Mouse (Mus musculus) natural killer cell, adult 2 months (primary cell): ENCODE results near the gene Thoc3.
"Not testable (repeated sequence)": the region's sequence is repeated elsewhere in the genome, so short reads cannot be mapped to it uniquely, and the experiment has no call there.

Experiments
- DNase-seq, 2 experiments: peaks; one replicate each; pipeline ENCODE4 v3.0.0; 2022; ENCODE audit warnings: low spot score in 2 of 2

Gene Thoc3

DNA sequence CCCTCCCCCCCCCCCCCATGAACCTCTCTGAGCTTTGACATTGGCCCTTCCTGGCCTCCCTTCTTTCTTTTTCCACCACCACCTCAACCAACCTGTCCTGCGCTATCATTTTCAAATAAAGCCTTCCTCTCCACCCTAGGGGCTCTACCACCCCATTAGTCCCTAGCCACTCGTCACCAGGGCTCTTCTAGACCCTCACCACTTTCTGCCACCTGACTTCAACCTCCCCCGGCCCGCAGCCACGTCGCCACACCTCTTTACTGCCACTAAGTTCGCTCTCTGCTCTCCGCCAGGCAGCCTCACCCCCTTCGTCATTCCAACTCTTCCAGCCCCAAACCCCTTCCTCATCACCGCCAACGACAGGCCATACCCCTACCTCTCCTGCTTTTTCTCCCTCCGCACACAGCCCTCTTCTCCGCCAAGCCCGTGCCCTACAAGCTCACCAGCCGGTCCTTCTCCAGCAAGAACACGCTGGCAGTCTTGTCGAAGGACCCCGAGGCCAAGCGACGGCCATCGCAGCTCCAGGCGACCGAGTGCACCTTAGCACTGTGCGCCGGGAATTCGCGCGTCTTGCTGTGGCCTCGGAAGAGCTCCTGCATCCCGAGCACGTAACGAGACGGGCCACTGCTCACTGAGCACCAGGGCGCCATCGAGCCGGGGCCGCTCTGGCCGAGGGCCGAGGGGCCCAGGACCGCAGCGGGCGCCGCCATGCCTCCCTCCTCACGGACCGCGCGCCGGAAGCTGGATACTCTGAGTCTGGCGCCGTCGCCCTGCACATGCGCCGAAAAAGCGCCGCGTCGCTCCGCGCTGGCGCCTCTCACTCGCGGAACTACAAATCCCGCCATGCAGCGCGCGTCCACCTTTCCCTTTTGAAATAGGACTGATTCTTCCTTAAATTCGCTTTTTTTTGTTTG, at the start of gene Thoc3:
Thoc3 (minus strand) TSS at position 752 of the 914 bp plus-strand sequence.
- peak; percentile 66 to 75 for DNase-seq

DNA sequence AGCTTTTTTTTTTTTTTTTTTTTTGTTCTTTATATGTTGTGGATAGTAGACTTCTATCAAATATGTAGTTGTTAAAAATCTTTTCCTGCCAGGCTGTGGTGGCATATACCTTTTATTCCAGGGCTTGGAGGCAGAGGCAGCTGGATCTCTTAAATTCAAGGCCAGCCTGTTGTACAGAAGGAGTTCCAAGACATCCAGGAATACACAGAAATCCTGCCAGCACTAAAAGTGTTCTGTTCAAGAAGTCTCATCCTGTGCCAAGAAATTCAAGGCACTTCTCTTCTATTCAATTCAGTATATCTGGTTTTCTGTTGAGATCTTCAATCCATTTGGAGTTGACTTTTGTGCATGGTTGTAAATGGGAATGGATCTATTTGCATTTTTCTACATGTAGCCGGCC, 37.3 kb upstream of the Thoc3 start:
- DNase-seq, result no peak

DNA sequence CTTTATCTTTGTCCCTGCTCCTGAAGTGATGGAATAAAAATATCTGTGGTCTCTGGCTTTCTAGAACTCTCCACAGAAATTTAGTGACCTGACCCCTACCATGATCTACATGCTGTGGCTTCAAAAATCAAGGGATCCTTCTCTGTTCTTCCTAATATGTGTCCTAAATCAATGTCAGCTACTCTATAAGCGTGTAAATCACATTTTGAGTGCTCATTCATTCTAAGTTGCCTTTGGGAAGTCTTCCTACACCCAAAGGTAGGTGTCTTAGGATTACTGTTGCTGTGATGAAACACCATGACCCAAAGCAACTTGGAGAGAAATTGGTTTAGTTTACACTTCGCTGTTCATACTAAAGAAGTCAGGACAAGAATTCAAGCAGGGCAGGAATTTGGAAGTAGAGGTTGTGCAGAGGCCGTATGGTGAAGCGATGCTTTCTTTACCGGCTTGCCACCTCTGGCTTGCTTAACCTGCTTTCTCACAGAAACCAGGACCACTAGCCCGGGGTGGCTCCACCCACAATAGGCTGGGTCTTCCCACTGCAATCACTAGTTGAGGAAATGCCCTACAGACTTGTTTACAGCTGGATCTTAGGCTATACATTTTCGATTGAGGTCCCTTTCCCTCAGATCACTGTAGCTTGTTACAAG, 36.1 kb upstream of the Thoc3 start:
- DNase-seq, result no peak

GRCm38 (mm10) chr13:54503604-54504521, 35.2 kb upstream of the Thoc3 start, which contains the start of gene Simc1:
Gene Simc1, plus strand, starts transcription at chr13:54503779.
- DNase-seq, result peak; percentile 59 to 68

GRCm38 (mm10) chr13:54503278-54503603, 34.6 kb upstream of the Thoc3 start:
- no peak for DNase-seq

DNA sequence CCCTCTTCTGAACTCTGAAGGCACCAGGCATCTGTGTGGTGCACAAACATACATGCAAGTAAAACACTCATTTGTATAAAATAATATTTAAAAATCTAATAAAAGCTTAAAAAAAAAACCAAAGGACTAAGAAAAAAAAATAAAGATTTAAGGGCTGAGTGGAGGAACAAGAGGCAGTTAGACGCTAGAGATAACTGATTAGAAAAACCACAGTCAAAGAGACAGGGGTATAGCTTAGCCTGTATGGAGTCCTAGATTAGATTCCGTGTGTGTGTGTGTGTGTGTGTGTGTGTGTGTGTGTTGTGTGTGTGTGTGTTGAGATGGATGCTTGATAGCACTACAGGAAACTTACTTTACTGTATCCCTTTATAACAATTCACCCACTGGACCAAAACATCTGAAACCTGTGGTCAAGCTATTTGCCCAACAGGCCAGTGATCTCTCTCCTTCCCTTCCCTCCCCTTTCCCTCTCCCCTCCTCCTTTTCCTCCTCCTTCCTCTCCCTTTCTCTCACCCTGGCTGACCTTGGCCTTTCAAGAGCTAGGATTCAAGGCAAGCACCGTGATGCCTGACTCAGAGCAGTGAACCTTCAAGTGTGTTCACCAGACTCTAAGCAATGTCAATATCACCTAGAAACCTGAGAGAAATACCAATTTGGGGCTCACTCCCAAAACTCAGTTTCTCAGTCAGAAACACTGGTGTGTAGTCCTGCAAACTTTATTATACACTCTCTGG, 33.5 kb upstream of the Thoc3 start:
- no peak for DNase-seq

DNA sequence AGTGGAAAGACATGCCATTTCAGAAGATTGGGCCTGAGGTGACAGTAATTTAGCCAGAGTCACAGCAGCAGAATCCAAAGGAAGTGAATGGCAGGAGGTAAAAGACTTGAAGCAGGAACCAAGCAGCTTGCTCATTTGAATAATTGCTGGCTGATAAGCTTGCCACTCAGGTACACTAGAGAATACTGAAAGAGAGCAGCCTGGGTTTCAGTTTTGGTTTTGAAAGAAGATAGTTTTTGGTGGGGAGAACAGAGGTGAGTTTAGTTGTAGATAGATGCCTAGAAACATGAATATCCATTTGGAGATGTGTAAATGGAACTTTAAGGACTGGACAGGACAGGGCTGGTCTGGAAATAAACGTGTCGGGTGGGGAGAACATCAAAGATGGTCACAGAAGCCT, 32.7 kb upstream of the Thoc3 start:
- DNase-seq, result no peak

DNA sequence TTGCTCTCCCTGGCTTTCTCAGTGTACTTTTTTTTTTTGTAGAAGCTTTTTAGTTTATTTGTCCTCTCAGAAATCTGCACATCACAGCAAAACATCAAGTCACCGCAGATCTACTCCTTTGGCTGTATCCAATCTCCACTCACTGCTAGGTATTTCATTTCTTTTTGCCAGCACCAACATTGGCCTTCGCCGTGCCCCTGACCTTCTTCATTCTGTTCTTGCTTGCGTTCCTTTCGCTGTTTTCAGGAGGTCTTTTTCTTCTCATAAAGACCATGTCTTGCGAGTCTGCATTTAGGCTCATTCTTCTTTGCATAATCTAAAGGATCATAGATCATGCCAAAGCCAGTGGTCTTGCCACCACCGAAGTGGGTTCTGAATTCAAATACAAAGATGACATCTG, 30.9 kb upstream of the Thoc3 start:
- not testable (repeated sequence) for DNase-seq

- DNase-seq, result no peak
Measured at GRCm38 (mm10) chr13:54491381-54491780, 22.7 kb upstream of the Thoc3 start.

- DNase-seq, result no peak
Measured at GRCm38 (mm10) chr13:54490411-54490810, 21.8 kb upstream of the Thoc3 start.

- DNase-seq, result no peak
Measured at GRCm38 (mm10) chr13:54481498-54481897, 12.8 kb upstream of the Thoc3 start.

DNA sequence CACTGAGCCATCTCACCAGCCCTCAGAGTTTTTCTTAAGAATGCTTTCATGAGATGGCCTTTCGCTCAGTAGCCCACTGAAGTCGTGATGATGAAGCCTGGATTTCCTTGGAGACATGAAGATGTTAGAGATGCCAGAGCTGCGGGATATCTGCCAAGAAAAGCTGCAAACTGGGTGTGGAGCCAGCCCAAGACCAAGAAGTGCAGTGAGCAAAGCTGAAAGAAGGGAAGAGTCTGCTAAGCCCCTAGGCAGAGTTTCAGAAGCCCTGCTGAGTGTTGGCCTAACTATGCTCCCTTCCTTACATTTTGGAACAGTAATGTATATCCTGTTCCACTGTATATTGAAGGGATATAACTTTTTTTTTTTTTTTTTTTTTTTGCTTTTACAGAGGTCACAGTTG, 10.6 kb upstream of the Thoc3 start:
- no peak for DNase-seq

DNA sequence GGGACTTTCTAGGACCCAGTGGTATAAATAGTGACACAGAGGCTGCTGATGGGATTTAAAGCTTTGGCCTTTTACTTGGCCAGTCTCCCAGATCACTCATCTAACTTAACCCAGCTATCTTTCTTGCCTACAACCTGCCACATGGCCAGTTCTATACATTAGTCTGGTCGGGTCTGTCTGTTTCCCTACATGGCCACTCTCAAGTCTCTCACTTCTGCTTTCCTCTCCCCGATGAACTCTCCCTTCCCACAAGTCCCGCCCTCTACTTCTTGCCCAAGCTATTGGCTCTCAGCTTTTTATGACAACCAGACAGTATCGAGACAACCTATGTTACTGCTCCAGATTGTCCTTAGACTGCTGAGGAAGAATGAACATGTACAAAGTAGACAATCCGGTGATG, 7.1 kb upstream of the Thoc3 start:
- peak in 1 of 2 experiments; percentile 56 for DNase-seq

GRCm38 (mm10) chr13:54474996-54475395, 6.3 kb upstream of the Thoc3 start:
- no peak for DNase-seq

DNA sequence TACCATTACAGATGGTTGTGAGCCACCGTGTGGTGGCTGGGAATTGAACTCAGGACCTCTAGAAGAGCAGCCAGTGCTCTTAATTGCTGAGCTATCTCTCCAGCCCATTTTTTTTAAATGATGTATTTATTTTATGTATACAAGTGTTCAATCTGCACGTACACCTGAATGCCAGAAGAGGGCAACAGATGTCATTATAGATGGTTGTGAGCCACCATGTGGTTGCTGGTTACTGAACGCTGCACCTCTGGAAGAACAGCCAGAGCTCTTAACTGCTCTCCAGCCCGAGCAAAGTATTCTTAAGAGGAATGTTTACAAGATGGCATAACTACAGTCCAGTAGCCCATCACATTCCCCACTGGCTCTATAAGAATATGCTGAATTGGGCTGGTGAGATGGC, 3.3 kb upstream of the Thoc3 start:
- DNase-seq, result no peak

DNA sequence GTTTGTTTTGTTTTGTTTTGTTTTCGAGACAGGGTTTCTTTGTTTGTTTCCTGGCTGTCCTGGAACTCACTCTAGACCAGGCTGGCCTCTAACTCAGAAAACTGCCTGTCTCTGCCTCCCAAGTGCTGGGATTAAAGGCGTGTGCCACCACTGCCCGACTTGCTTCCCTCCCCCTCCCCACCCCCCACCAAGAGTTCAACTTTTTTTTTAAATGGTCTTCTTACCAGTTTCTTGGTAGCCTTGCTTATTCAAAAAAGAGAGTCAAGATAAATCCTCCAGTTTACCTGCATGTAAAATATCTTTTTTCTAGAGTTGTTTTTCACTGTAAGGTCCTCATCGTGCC, 334 bp upstream of the Thoc3 start:
- no peak for DNase-seq

- no peak for DNase-seq
Measured at GRCm38 (mm10) chr13:54459282-54459681, 9.4 kb downstream of the Thoc3 start.

DNA sequence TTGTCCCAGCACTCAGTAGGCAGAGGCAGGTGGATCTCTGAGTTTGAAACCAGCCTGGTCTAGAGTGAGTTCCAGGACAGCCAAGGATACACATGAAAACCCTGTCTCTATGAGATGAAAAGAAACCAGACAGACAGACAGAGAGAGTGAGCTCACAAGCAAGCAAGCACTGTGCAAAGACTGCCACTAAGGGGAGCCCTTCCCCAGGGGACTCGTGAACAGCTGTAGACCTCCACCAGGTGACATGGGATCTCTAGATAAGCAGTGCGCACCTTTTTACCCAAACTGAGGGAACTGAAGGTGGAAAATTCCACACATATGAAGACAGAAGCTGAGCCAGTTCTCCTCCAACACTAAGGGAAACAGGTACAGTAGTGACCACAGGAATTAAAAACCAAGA, 11.6 kb downstream of the Thoc3 start:
- DNase-seq, result peak in 1 of 2 experiments; percentile 32

- no peak for DNase-seq
Measured at GRCm38 (mm10) chr13:54447496-54448224, 21.0 kb downstream of the Thoc3 start.

GRCm38 (mm10) chr13:54446686-54447495, 21.8 kb downstream of the Thoc3 start:
- DNase-seq, result peak; percentile 54 to 78
